Mouse (Mus musculus) liver, postnatal 0 days (tissue): Measurements from ENCODE around the gene Cbr1. TPM values are rescaled to one million over a fixed set of nuclear protein-coding genes. Genes with fewer than 3 reads are reported as not detected.
A peak's percentile ranks its signal among the peaks of the same experiment; 100 is the strongest.
"Not testable (repeated sequence)": the region's sequence is repeated elsewhere in the genome, so short reads cannot be mapped to it uniquely, and the experiment has no call there.

Experiments
- ATAC-seq: fragments of 200-750 bp; cut with Nextera tagmentation; 2 replicates; pipeline ENCODE4 v1.8.0; 2017; ENCODE audit warnings: mild to moderate bottlenecking, moderate library complexity
- DNase-seq: peaks from one replicate; pipeline ENCODE4 v3.0.0-alpha.2; 2016
- H3K27ac ChIP-seq: fragments of 300-500 bp; sonication (generic); 2 replicates; pipeline ENCODE4 v1.5.1; 2014; ENCODE audit warnings: antibody characterized with exemption, moderate library complexity, mild to moderate bottlenecking, low read depth
- H3K27me3 ChIP-seq: fragments of 300-500 bp; sonication (generic); 2 replicates; pipeline ENCODE4 v1.6.1; 2014; ENCODE audit warnings: low read length, control low read depth, mixed read lengths; ENCODE audit not compliant: insufficient read depth
- H3K36me3 ChIP-seq: fragments of 300-500 bp; sonication (generic); replicated peaks from 2 replicates; pipeline ENCODE4 v1.6.1; 2014; ENCODE audit warnings: mild to moderate bottlenecking, control low read depth, low read length, moderate library complexity, mixed read lengths; ENCODE audit not compliant: insufficient read depth
- H3K4me1 ChIP-seq: fragments of 300-500 bp; sonication (generic); 2 replicates; pipeline ENCODE4 v1.6.1; 2014; ENCODE audit warnings: antibody characterized with exemption, mild to moderate bottlenecking, control low read depth; ENCODE audit not compliant: insufficient read depth
- H3K4me2 ChIP-seq: fragments of 300-500 bp; sonication (generic); 2 replicates; pipeline ENCODE4 v1.6.1; 2014; ENCODE audit warnings: low read depth, mild to moderate bottlenecking, low read length, moderate library complexity, mixed read lengths
- H3K4me3 ChIP-seq: fragments of 300-500 bp; sonication (generic); 2 replicates; pipeline ENCODE4 v1.5.1; 2014; ENCODE audit warnings: low read depth, low read length
- H3K9ac ChIP-seq: fragments of 300-500 bp; sonication (generic); replicated peaks from 2 replicates; pipeline ENCODE4 v1.6.1; 2014; ENCODE audit warnings: mild to moderate bottlenecking, moderate library complexity
- H3K9me3 ChIP-seq: fragments of 300-500 bp; sonication (generic); 2 replicates; pipeline ENCODE4 v1.6.1; 2016; ENCODE audit warnings: mild to moderate bottlenecking, control low read depth, low read length, mixed read lengths
- CTCF ChIP-seq: sonication (generic); IDR thresholded peaks from 2 replicates; pipeline ENCODE4 v1.5.1; 2016; ENCODE audit warnings: antibody characterized with exemption, low read depth
- EP300 ChIP-seq: IDR thresholded peaks from 2 replicates; pipeline ENCODE4 v1.6.1; 2016; ENCODE audit warnings: antibody characterized with exemption, low read depth, mild to moderate bottlenecking
- WGBS: fragments of 180-500 bp; shearing (Covaris S2); extraction: QIAGEN DNeasy Blood & Tissue Kit; methylation state at CpG from one replicate; pipeline ENCODE4 v1.1.7; 2014; ENCODE audit not compliant: insufficient replicate concordance; 5-methylcytosine and 5-hydroxymethylcytosine counted together
- polyA plus RNA-seq: library from polyadenylated mRNA; unstranded; fragments of >200 nt; fragmentation: Nextera tagmentation; extraction: Ambion mirVana; gene quantifications from 2 replicates; pipeline ENCODE4 v1.2.1, GENCODE M21; 2015

Cbr1 gene
- polyA plus RNA-seq, 1 experiment from 2014 or later: 131 TPM

GRCm38 (mm10) chr16:93615118-93615870 is 9.6 kb downstream of the Cbr1 start:
- ATAC-seq: peak; percentile 85
- DNase-seq: peak; percentile 87
- WGBS: 22% methylated on average over 5 of the region's 5 CpGs
- H3K27me3 ChIP-seq: no peaks in the 10 kb centered on the region
- H3K9ac ChIP-seq: no peak overlapping the region
- no peak overlapping the region for H3K4me3 ChIP-seq
- H3K9me3 ChIP-seq: no peaks in the 10 kb centered on the region
- peak; percentile 90 for TF ChIP-seq CTCF
- TF ChIP-seq EP300: 0 out of 2 replicates have a peak, but pooled peaks have one; percentile 51
- peak overlapping the region; percentile 18; the same call in 1 of the 2 replicates for H3K4me2 ChIP-seq
- 0 out of 2 replicates have a peak, but pooled peaks cover 4% of the 10 kb centered on the region for H3K36me3 ChIP-seq
- no peaks in the 10 kb centered on the region; the same call in 1 of the 2 replicates for H3K4me1 ChIP-seq
- H3K27ac ChIP-seq: peak overlapping the region; percentile 57; the same call in 1 of the 2 replicates

GRCm38 (mm10) chr16:93623759-93624158 is 18.1 kb downstream of the Cbr1 start:
- not testable (repeated sequence) for DNase-seq

GRCm38 (mm10) chr16:93624671-93625070 is 19.0 kb downstream of the Cbr1 start:
- Histone ChIP-seq H3K9ac (no peak overlapping the region), H3K27me3 (no peaks in the 10 kb centered on the region), H3K4me2 (no peak overlapping the region), H3K9me3 (no peaks in the 10 kb centered on the region), H3K4me1 (no peaks in the 10 kb centered on the region), H3K27ac (no peak overlapping the region), H3K36me3 (no peaks in the 10 kb centered on the region), H3K4me3 (no peak overlapping the region)
- no peak for ATAC-seq
- TF ChIP-seq EP300 (no peak), CTCF (no peak)
- DNase-seq: no peak
- 75% methylated on average over 4 of the region's 4 CpGs for WGBS

More at GRCm38 (mm10) chr16:93623759-93624158, 18.1 kb downstream of the Cbr1 start:
- not testable (repeated sequence) for H3K4me3 ChIP-seq, H3K27ac ChIP-seq, H3K4me1 ChIP-seq, H3K9me3 ChIP-seq, H3K36me3 ChIP-seq, ATAC-seq, H3K4me2 ChIP-seq, H3K27me3 ChIP-seq, H3K9ac ChIP-seq
- WGBS: 73% methylated on average over 4 of the region's 4 CpGs

DNA sequence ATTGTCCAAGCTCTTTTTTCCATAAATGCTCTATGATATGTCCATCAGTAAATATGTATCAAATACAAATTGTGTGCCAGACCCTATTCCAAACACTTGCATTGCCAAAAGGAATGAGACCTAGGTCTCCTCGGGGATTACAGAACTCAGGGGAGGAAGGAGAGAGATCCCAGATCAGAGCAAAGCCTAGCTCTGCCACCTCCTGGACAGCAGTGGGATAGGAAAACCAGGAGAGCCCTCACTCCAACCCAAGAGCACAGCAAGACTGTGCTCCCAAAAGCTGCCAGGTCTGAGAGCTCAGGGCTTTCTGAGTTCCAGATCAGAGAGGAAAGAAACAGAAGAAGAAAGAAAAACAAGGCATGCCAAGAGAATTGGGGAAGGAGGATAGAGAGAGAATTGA is 21.1 kb downstream of the Cbr1 start:
- 10% methylated on average over 1 of the region's 1 CpGs for WGBS
- H3K4me1 ChIP-seq: no peaks in the 10 kb centered on the region
- H3K4me2 ChIP-seq: no peak overlapping the region
- TF ChIP-seq CTCF (peak; percentile 66), EP300 (no peak)
- no peak overlapping the region for H3K27ac ChIP-seq
- DNase-seq (peak; percentile 32), ATAC-seq (no peak)
- H3K9me3 ChIP-seq: no peaks in the 10 kb centered on the region
- H3K4me3 ChIP-seq: no peak overlapping the region
- H3K9ac ChIP-seq: no peak overlapping the region
- H3K36me3 ChIP-seq: no peaks in the 10 kb centered on the region
- H3K27me3 ChIP-seq: no peaks in the 10 kb centered on the region

DNA sequence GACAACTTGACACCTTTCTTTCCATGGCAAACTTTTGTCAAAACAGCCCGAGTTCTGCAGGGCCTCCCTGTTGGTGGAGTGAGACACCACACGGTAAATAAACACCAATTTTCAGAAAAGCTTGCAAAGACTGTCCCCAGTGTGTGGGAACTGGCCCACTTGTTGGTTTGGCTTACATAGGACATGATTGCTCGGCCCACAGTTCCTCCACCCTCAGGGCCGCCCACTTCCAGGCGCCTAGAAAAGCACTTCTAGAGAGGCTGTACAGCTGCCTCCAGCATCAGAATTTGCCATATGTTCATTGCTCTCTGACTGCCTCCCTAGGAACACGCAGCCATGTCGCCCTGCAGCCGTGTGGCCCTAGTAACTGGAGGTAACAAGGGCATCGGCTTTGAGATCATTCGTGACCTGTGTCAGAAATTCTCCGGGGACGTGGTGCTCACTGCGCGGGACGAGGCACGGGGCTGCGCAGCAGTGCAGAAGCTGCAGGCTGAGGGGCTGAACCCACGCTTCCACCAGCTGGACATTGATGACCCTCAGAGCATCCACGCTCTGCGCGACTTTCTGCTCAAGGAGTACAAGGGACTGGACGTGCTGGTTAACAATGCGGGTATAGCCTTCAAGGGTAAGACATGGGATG is 22.2 kb downstream of the Cbr1 start, which contains the start of gene Gm5678:
TSS of gene Gm5678 (plus strand) at position 337 of the 640 bp plus-strand sequence.
- no peak within 1 kb of the TSS for H3K4me3 ChIP-seq
- WGBS: 75% methylated on average over 23 of the region's 23 CpGs
- no peak within 1 kb of the TSS for H3K9ac ChIP-seq
- TF ChIP-seq EP300 (no peak), CTCF (no peak)
- ATAC-seq (no peak), DNase-seq (no peak)
- no peaks in the 10 kb centered on the region for H3K27me3 ChIP-seq
- H3K4me1 ChIP-seq: no peaks in the 10 kb centered on the region
- H3K9me3 ChIP-seq: no peaks in the 10 kb centered on the region
- H3K27ac ChIP-seq: no peak within 1 kb of the TSS
- no peak within 1 kb of the TSS for H3K4me2 ChIP-seq
- no peaks in the 10 kb centered on the region for H3K36me3 ChIP-seq

- Histone ChIP-seq H3K9ac (no peak overlapping the region), H3K27me3 (no peaks in the 10 kb centered on the region), H3K27ac (no peak overlapping the region), H3K4me1 (no peaks in the 10 kb centered on the region), H3K9me3 (no peaks in the 10 kb centered on the region), H3K36me3 (no peaks in the 10 kb centered on the region), H3K4me2 (no peak overlapping the region), H3K4me3 (no peak overlapping the region)
- ATAC-seq: no peak
- WGBS: 31% methylated on average over 4 of the region's 4 CpGs
- TF ChIP-seq CTCF (no peak), EP300 (no peak)
- DNase-seq: no peak
These were observed 38.4 kb downstream of the Cbr1 start for GRCm38 (mm10) chr16:93644006-93644405.
